Mouse (Mus musculus): ENCODE results near the gene Il6st.

GRCm38 (mm10) chr13:112416410-112417162 is 47.3 kb upstream of the Il6st start:
- TF ChIP-seq POLR2A (IDR thresholded peaks at IDR 0.05; ENCODE audit: low read depth, low read length) (no peak), CTCF (IDR thresholded peaks at IDR 0.05; ENCODE audit: extremely low read depth, insufficient read length, insufficient replicate concordance, low read depth, low read length) (no peak)
